Mouse (Mus musculus) midbrain, embryonic 12.5 days (tissue): ENCODE measurements at regions not wholly inside any gene's neighbourhood (a gene's known extent, or its start where the extent isn't known, plus 50 kb on each side); places are given as distances from the start of the nearest gene placed in this dataset.
"Not testable (repeated sequence)": the region's sequence is repeated elsewhere in the genome, so short reads cannot be mapped to it uniquely, and the experiment has no call there.

ENCODE experiments used
- ATAC-seq: fragments of 200-750 bp; cut with Nextera tagmentation; 2 replicates; pipeline ENCODE4 v1.8.0; 2017; ENCODE audit warnings: low read depth, moderate TSS enrichment, moderate library complexity; ENCODE audit not compliant: low FRiP score
- H3K27ac ChIP-seq: fragments of 300-500 bp; sonication (generic); replicated peaks from 2 replicates; pipeline ENCODE4 v1.5.1; 2016; ENCODE audit warnings: mild to moderate bottlenecking
- H3K27me3 ChIP-seq: fragments of 300-500 bp; sonication (generic); 2 replicates; pipeline ENCODE4 v1.6.1; 2016; ENCODE audit warnings: mild to moderate bottlenecking
- H3K36me3 ChIP-seq: fragments of 300-500 bp; sonication (generic); 2 replicates; pipeline ENCODE4 v1.6.1; 2016
- H3K4me1 ChIP-seq: fragments of 300-500 bp; sonication (generic); 2 replicates; pipeline ENCODE4 v1.6.1; 2016
- H3K4me2 ChIP-seq: fragments of 300-500 bp; sonication (generic); replicated peaks from 2 replicates; pipeline ENCODE4 v1.6.1; 2016; ENCODE audit warnings: mild to moderate bottlenecking, moderate library complexity
- H3K4me3 ChIP-seq: fragments of 300-500 bp; sonication (generic); 2 replicates; pipeline ENCODE4 v1.5.1; 2016; ENCODE audit warnings: mild to moderate bottlenecking
- H3K9ac ChIP-seq: fragments of 300-500 bp; sonication (generic); replicated peaks from 2 replicates; pipeline ENCODE4 v1.6.1; 2016; ENCODE audit warnings: mild to moderate bottlenecking, moderate library complexity
- H3K9me3 ChIP-seq: fragments of 300-500 bp; sonication (generic); 2 replicates; pipeline ENCODE4 v1.6.1; 2016; ENCODE audit warnings: mild to moderate bottlenecking
- WGBS: fragments of 180-500 bp; shearing (Covaris S2); methylation state at CpG from one replicate; pipeline ENCODE4 v1.1.7; 2016; 5-methylcytosine and 5-hydroxymethylcytosine counted together

- Histone ChIP-seq H3K9me3 (no peaks in the 10 kb centered on the region), H3K9ac (no peak overlapping the region), H3K27me3 (no peaks in the 10 kb centered on the region), H3K36me3 (no peaks in the 10 kb centered on the region), H3K4me3 (no peak overlapping the region), H3K4me2 (no peak overlapping the region), H3K27ac (no peak overlapping the region), H3K4me1 (no peaks in the 10 kb centered on the region)
- no peak for ATAC-seq
- WGBS, result 84% methylated on average over 3 of the region's 3 CpGs
These were observed 317.9 kb upstream of the Col8a1 start for GRCm38 (mm10) chr16:58072441-58072840.

GRCm38 (mm10) chr16:58100351-58100750 is 307.9 kb upstream of the Dcbld2 start:
- no peak overlapping the region for H3K27ac ChIP-seq
- H3K9ac ChIP-seq, result no peak overlapping the region
- no peaks in the 10 kb centered on the region for H3K36me3 ChIP-seq
- H3K4me2 ChIP-seq, result no peak overlapping the region
- WGBS, result 30% methylated on average over 4 of the region's 4 CpGs
- no peaks in the 10 kb centered on the region for H3K9me3 ChIP-seq
- H3K27me3 ChIP-seq, result no peaks in the 10 kb centered on the region
- H3K4me1 ChIP-seq, result no peaks in the 10 kb centered on the region
- H3K4me3 ChIP-seq, result no peak overlapping the region
- ATAC-seq, result peak; percentile 60; the same call in 1 of the 2 replicates

- no peaks in the 10 kb centered on the region for H3K27me3 ChIP-seq
- H3K27ac ChIP-seq, result no peak overlapping the region
- no peak overlapping the region for H3K4me3 ChIP-seq
- no peaks in the 10 kb centered on the region for H3K4me1 ChIP-seq
- no peak for ATAC-seq
- no peaks in the 10 kb centered on the region for H3K36me3 ChIP-seq
- no peak overlapping the region for H3K9ac ChIP-seq
- H3K9me3 ChIP-seq, result no peaks in the 10 kb centered on the region
- WGBS, result 82% methylated on average over 1 of the region's 1 CpGs
- H3K4me2 ChIP-seq, result no peak overlapping the region
These were observed 297.8 kb upstream of the Dcbld2 start for GRCm38 (mm10) chr16:58110452-58110851.

GRCm38 (mm10) chr16:58126086-58126485 is 282.2 kb upstream of the Dcbld2 start:
- no peak overlapping the region for H3K4me3 ChIP-seq
- H3K9ac ChIP-seq, result no peak overlapping the region
- no peaks in the 10 kb centered on the region for H3K36me3 ChIP-seq
- ATAC-seq, result no peak
- H3K4me2 ChIP-seq, result no peak overlapping the region
- H3K27ac ChIP-seq, result no peak overlapping the region
- H3K4me1 ChIP-seq, result no peaks in the 10 kb centered on the region
- no peaks in the 10 kb centered on the region for H3K27me3 ChIP-seq
- WGBS, result 77% methylated on average over 1 of the region's 1 CpGs
- no peaks in the 10 kb centered on the region for H3K9me3 ChIP-seq

- Histone ChIP-seq H3K4me3 (no peak overlapping the region), H3K9me3 (no peaks in the 10 kb centered on the region), H3K4me1 (peaks cover 7% of the 10 kb centered on the region; the same call in 1 of the 2 replicates), H3K9ac (no peak overlapping the region), H3K27ac (no peak overlapping the region), H3K4me2 (no peak overlapping the region), H3K27me3 (no peaks in the 10 kb centered on the region), H3K36me3 (no peaks in the 10 kb centered on the region)
- 64% methylated on average over 12 of the region's 12 CpGs for WGBS
- peak; percentile 68 for ATAC-seq
These were observed 271.9 kb upstream of the Dcbld2 start for GRCm38 (mm10) chr16:58136144-58136905.

GRCm38 (mm10) chr16:58136979-58137378 is 271.3 kb upstream of the Dcbld2 start:
- Histone ChIP-seq H3K9me3 (no peaks in the 10 kb centered on the region), H3K27me3 (no peaks in the 10 kb centered on the region), H3K4me1 (peaks cover 7% of the 10 kb centered on the region; the same call in 1 of the 2 replicates), H3K27ac (no peak overlapping the region), H3K9ac (no peak overlapping the region), H3K4me3 (no peak overlapping the region), H3K36me3 (no peaks in the 10 kb centered on the region), H3K4me2 (no peak overlapping the region)
- 89% methylated on average over 7 of the region's 7 CpGs for WGBS
- no peak for ATAC-seq

- no peaks in the 10 kb centered on the region for H3K9me3 ChIP-seq
- H3K4me1 ChIP-seq, result peaks cover 7% of the 10 kb centered on the region; the same call in 1 of the 2 replicates
- H3K9ac ChIP-seq, result no peak overlapping the region
- H3K27ac ChIP-seq, result no peak overlapping the region
- no peak overlapping the region for H3K4me2 ChIP-seq
- WGBS, result 84% methylated on average over 4 of the region's 4 CpGs
- no peaks in the 10 kb centered on the region for H3K27me3 ChIP-seq
- no peak for ATAC-seq
- no peaks in the 10 kb centered on the region for H3K36me3 ChIP-seq
- H3K4me3 ChIP-seq, result no peak overlapping the region
These were observed 270.4 kb upstream of the Dcbld2 start for GRCm38 (mm10) chr16:58137728-58138279.

- H3K27ac ChIP-seq, result no peak overlapping the region
- no peaks in the 10 kb centered on the region for H3K4me1 ChIP-seq
- H3K4me3 ChIP-seq, result no peak overlapping the region
- H3K27me3 ChIP-seq, result no peaks in the 10 kb centered on the region
- no peak overlapping the region for H3K4me2 ChIP-seq
- peak; percentile 47; the same call in 1 of the 2 replicates for ATAC-seq
- 44% methylated on average over 6 of the region's 6 CpGs for WGBS
- no peaks in the 10 kb centered on the region for H3K36me3 ChIP-seq
- H3K9me3 ChIP-seq, result no peaks in the 10 kb centered on the region
- no peak overlapping the region for H3K9ac ChIP-seq
These were observed 261.8 kb upstream of the Dcbld2 start for GRCm38 (mm10) chr16:58146479-58146878.

- Histone ChIP-seq H3K36me3 (no peaks in the 10 kb centered on the region), H3K9ac (no peak overlapping the region), H3K4me2 (no peak overlapping the region), H3K4me1 (no peaks in the 10 kb centered on the region), H3K27me3 (no peaks in the 10 kb centered on the region), H3K27ac (0 out of 2 replicates have a peak overlapping the region, but pooled peaks have one; percentile 5), H3K9me3 (no peaks in the 10 kb centered on the region), H3K4me3 (no peak overlapping the region)
- WGBS, result 37% methylated on average over 4 of the region's 4 CpGs
- ATAC-seq, result peak; percentile 68; the same call in 1 of the 2 replicates
These were observed 252.7 kb upstream of the Dcbld2 start for GRCm38 (mm10) chr16:58155538-58155937.

GRCm38 (mm10) chr16:58178744-58179401 is 229.4 kb upstream of the Dcbld2 start:
- no peak overlapping the region for H3K9ac ChIP-seq
- H3K9me3 ChIP-seq, result no peaks in the 10 kb centered on the region
- no peak overlapping the region for H3K27ac ChIP-seq
- no peak overlapping the region for H3K4me3 ChIP-seq
- ATAC-seq, result no peak
- no peaks in the 10 kb centered on the region for H3K27me3 ChIP-seq
- H3K36me3 ChIP-seq, result no peaks in the 10 kb centered on the region
- 77% methylated on average over 5 of the region's 5 CpGs for WGBS
- no peaks in the 10 kb centered on the region for H3K4me1 ChIP-seq
- no peak overlapping the region for H3K4me2 ChIP-seq

- H3K4me2 ChIP-seq, H3K9me3 ChIP-seq, ATAC-seq, H3K4me3 ChIP-seq, H3K36me3 ChIP-seq, H3K27me3 ChIP-seq, H3K9ac ChIP-seq, H3K27ac ChIP-seq, H3K4me1 ChIP-seq: not testable (repeated sequence)
These were observed 228.3 kb upstream of the Dcbld2 start for GRCm38 (mm10) chr16:58179981-58180380.
